Mouse (Mus musculus) intestine, postnatal 0 days (tissue): ENCODE results near the gene Nutm1. TPM values are rescaled to one million over a fixed set of nuclear protein-coding genes. Genes with fewer than 3 reads are reported as not detected.

Experiments used
- ATAC-seq: fragments of 200-750 bp; cut with Nextera tagmentation; 2 replicates; pipeline ENCODE4 v1.8.0; 2017; ENCODE audit warnings: mild to moderate bottlenecking, moderate TSS enrichment, moderate library complexity
- H3K27ac ChIP-seq: fragments of 300-500 bp; sonication (generic); 2 replicates; pipeline ENCODE4 v1.5.1; 2014; ENCODE audit warnings: mild to moderate bottlenecking, low read depth, low read length, moderate library complexity
- H3K27me3 ChIP-seq: fragments of 300-500 bp; sonication (generic); replicated peaks from 2 replicates; pipeline ENCODE4 v1.6.1; 2014; ENCODE audit warnings: low read length, mixed read lengths; ENCODE audit not compliant: control insufficient read depth, insufficient read depth
- H3K36me3 ChIP-seq: fragments of 300-500 bp; sonication (generic); 2 replicates; pipeline ENCODE4 v1.6.1; 2014; ENCODE audit warnings: mild to moderate bottlenecking, moderate library complexity; ENCODE audit not compliant: control insufficient read depth, insufficient read depth
- H3K4me1 ChIP-seq: fragments of 300-500 bp; sonication (generic); replicated peaks from 2 replicates; pipeline ENCODE4 v1.6.1; 2014; ENCODE audit warnings: antibody characterized with exemption, low read length, mixed read lengths; ENCODE audit not compliant: control insufficient read depth, insufficient read depth
- H3K4me2 ChIP-seq: fragments of 300-500 bp; sonication (generic); replicated peaks from 2 replicates; pipeline ENCODE4 v1.6.1; 2014; ENCODE audit warnings: low read depth, mild to moderate bottlenecking, moderate library complexity
- H3K4me3 ChIP-seq: fragments of 300-500 bp; sonication (generic); 2 replicates; pipeline ENCODE4 v1.5.1; 2014; ENCODE audit warnings: low read depth, low read length
- H3K9ac ChIP-seq: fragments of 300-500 bp; sonication (generic); 2 replicates; pipeline ENCODE4 v1.6.1; 2014; ENCODE audit warnings: mild to moderate bottlenecking, low read depth, low read length
- H3K9me3 ChIP-seq: fragments of 300-500 bp; sonication (generic); 2 replicates; pipeline ENCODE4 v1.6.1; 2016; ENCODE audit warnings: mixed run types; ENCODE audit not compliant: control insufficient read depth
- CTCF ChIP-seq: sonication (generic); IDR thresholded peaks from 2 replicates; pipeline ENCODE4 v1.5.1; 2016; ENCODE audit warnings: low read depth, mild to moderate bottlenecking, control low read depth, antibody characterized with exemption, moderate library complexity
- WGBS: fragments of 180-500 bp; shearing (Covaris S2); extraction: QIAGEN DNeasy Blood & Tissue Kit; methylation state at CpG from one replicate; pipeline ENCODE4 v1.1.7; 2014; 5-methylcytosine and 5-hydroxymethylcytosine counted together
- polyA plus RNA-seq: library from polyadenylated mRNA; unstranded; fragments of >200 nt; fragmentation: Nextera tagmentation; extraction: Ambion mirVana; gene quantifications from 2 replicates; pipeline ENCODE4 v1.2.1, GENCODE M21; 2015

Gene Nutm1
- polyA plus RNA-seq = 0.03 TPM in 1 of 2 replicates, not detected in the other

DNA sequence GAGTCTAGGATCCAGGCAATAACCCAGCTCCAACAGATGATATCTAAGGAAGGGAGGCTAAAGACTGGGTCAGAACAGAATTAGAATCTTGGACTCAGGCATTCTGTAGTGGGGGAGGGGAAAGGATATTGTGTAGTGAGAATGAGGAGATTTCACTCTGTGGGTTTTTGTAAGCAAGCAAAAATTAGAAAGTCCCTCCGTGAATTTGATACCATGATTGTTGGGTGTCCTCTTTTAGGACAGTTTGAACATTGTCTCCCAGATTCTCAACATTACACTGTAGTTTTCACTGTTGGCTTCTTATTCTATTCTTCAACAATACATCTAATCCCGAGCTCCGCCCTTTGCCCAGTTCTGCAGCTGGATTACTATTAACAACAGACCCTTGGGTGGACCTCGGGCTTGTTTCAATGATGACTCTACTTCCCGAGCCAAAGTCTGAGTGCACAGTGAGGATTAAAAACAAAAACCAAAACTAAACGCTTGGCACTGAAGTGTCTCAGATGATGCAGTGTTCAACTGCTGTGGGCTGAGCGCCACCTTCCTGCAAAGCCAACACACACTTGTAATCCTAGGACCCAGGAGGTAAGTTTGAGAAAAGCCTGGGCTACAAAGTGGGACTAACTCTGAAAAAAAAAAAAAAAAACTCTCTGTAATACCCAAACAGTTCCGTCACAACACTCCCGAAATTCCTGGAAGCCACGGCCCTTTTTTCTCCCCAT, at the start of gene Nutm1:
Gene Nutm1, minus strand, starts transcription at position 51 of the 722 bp plus-strand sequence.
- WGBS = 65% methylated on average over 10 of the region's 10 CpGs
- Histone ChIP-seq H3K9ac (no peak within 1 kb of the TSS), H3K9me3 (no peaks in the 10 kb centered on the region), H3K4me2 (no peak within 1 kb of the TSS), H3K27me3 (no peaks in the 10 kb centered on the region), H3K4me1 (no peaks in the 10 kb centered on the region), H3K4me3 (no peak within 1 kb of the TSS), H3K36me3 (no peaks in the 10 kb centered on the region), H3K27ac (no peak within 1 kb of the TSS)
- peak; percentile 61 for TF ChIP-seq CTCF
- ATAC-seq = no peak

- WGBS = 74% methylated on average over 3 of the region's 3 CpGs
- H3K4me2 ChIP-seq = no peak overlapping the region
- no peaks in the 10 kb centered on the region for H3K9me3 ChIP-seq
- H3K27me3 ChIP-seq = no peaks in the 10 kb centered on the region
- no peak for TF ChIP-seq CTCF
- no peak overlapping the region for H3K27ac ChIP-seq
- H3K4me1 ChIP-seq = no peaks in the 10 kb centered on the region
- no peak overlapping the region for H3K9ac ChIP-seq
- no peaks in the 10 kb centered on the region for H3K36me3 ChIP-seq
- no peak overlapping the region for H3K4me3 ChIP-seq
- ATAC-seq = no peak
These were observed 49.6 kb upstream of the Nutm1 start for GRCm38 (mm10) chr2:112308671-112309070.

GRCm38 (mm10) chr2:112298221-112298620, 39.1 kb upstream of the Nutm1 start:
- H3K9me3 ChIP-seq = no peaks in the 10 kb centered on the region
- WGBS = 40% methylated on average over 4 of the region's 4 CpGs
- TF ChIP-seq CTCF = no peak
- H3K4me2 ChIP-seq = no peak overlapping the region
- H3K27me3 ChIP-seq = no peaks in the 10 kb centered on the region
- ATAC-seq = peak; percentile 67
- H3K9ac ChIP-seq = no peak overlapping the region
- 0 out of 2 replicates have a peak, but pooled peaks cover 6% of the 10 kb centered on the region for H3K4me1 ChIP-seq
- no peak overlapping the region for H3K27ac ChIP-seq
- 0 out of 2 replicates have a peak, but pooled peaks cover 6% of the 10 kb centered on the region for H3K36me3 ChIP-seq
- no peak overlapping the region for H3K4me3 ChIP-seq

GRCm38 (mm10) chr2:112296211-112296610, 37.1 kb upstream of the Nutm1 start:
- H3K4me1 ChIP-seq = 0 out of 2 replicates have a peak, but pooled peaks cover 6% of the 10 kb centered on the region
- no peak for ATAC-seq
- H3K4me2 ChIP-seq = no peak overlapping the region
- no peaks in the 10 kb centered on the region for H3K9me3 ChIP-seq
- H3K36me3 ChIP-seq = 0 out of 2 replicates have a peak, but pooled peaks cover 6% of the 10 kb centered on the region
- no peak overlapping the region for H3K27ac ChIP-seq
- H3K4me3 ChIP-seq = no peak overlapping the region
- no peaks in the 10 kb centered on the region for H3K27me3 ChIP-seq
- H3K9ac ChIP-seq = no peak overlapping the region
- no peak for TF ChIP-seq CTCF
- 47% methylated on average over 3 of the region's 3 CpGs for WGBS

DNA sequence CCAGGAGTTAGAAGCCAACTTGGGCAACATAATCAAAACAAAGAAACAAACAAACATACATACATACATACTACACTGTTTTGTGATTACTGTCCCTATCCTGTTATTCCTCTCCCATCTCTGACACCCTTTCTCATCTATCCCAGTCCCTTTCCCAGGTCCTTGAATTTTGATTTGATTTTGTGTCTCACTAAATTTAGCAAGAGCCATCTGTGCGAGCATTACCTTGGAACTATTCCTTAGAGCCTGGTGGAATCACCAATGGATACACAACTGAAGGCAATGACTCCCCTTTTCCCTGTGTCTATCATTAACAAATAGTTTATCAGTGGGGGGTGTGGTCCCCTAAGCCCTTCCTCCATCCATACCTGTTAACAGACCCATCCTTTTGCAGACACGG, 33.7 kb upstream of the Nutm1 start:
- Histone ChIP-seq H3K4me3 (no peak overlapping the region), H3K36me3 (0 out of 2 replicates have a peak, but pooled peaks cover 6% of the 10 kb centered on the region), H3K27ac (no peak overlapping the region), H3K4me2 (no peak overlapping the region), H3K9ac (no peak overlapping the region), H3K9me3 (no peaks in the 10 kb centered on the region), H3K27me3 (no peaks in the 10 kb centered on the region), H3K4me1 (no peaks in the 10 kb centered on the region)
- no peak for TF ChIP-seq CTCF
- WGBS = 81% methylated on average over 2 of the region's 2 CpGs
- no peak for ATAC-seq

DNA sequence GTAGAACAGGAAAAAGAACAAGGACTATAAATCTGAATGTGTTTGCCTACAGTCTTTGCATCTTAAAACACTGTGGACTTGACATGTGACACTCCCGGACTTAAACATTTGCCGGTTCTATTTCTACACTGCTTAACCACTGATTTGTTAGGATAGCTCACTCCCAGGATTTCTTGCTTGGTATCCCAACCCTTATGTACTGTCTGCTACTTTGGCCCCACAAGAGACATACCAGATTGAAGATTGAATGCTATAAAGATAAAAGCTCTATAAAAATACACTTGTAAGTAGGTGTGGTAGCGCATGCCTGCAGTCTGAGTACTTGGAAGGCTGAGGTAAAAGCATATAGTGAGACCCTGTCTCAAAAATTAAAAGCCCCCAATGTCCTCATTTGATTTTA, 30.4 kb upstream of the Nutm1 start:
- Histone ChIP-seq H3K4me1 (no peaks in the 10 kb centered on the region), H3K9me3 (no peaks in the 10 kb centered on the region), H3K9ac (no peak overlapping the region), H3K27ac (no peak overlapping the region), H3K4me3 (no peak overlapping the region), H3K27me3 (no peaks in the 10 kb centered on the region), H3K4me2 (no peak overlapping the region; the same call in 1 of the 2 replicates), H3K36me3 (0 out of 2 replicates have a peak, but pooled peaks cover 6% of the 10 kb centered on the region)
- peak; percentile 53; the same call in 1 of the 2 replicates for ATAC-seq
- 27% methylated on average over 3 of the region's 3 CpGs for WGBS
- TF ChIP-seq CTCF = no peak
